In genomic region chr5:66861232-66862035, GRCm38 (mm10) we compare ENCODE assay signal across 8 mouse cellular contexts.
A peak's percentile ranks its signal among the peaks of the same experiment; 100 is the strongest.
DNase-seq lines count a peak whose midpoint lies in the region; ATAC-seq and TF ChIP-seq lines count a peak whose summit lies in the region.

No protein-coding gene starts in this region.

- no peaks in the 10 kb centered on the region for H3K9me3 ChIP-seq in stomach, postnatal 0 days (ENCODE audit: control insufficient read depth, low read length)

- no peak for TF ChIP-seq EP300 in stomach, postnatal 0 days (optimal IDR thresholded peaks at IDR 0.05)

- H3K36me3 ChIP-seq in stomach, postnatal 0 days (ENCODE audit: control insufficient read depth, insufficient read depth, low read length): no peaks in the 10 kb centered on the region

- no peak overlapping the region for H3K27ac ChIP-seq in brown adipose tissue, adult 24 weeks (replicated peaks; ENCODE audit: low read depth, low read length)
- no peak overlapping the region for H3K27ac ChIP-seq in stomach, postnatal 0 days (replicated peaks)

- peak; percentile 19 for DNase-seq in cerebellum, adult 11-12 months
- no peak for DNase-seq in cerebellum, adult 8-10 months
- peak; percentile 40 to 54 for DNase-seq in heart, postnatal 36 days
- DNase-seq in lung, postnatal 4 days: peak; percentile 52 to 63
- DNase-seq in thymus, postnatal 4 days: no peak
- DNase-seq in stomach, postnatal 0 days (ENCODE audit: low spot score): no peak
- DNase-seq in adipocyte (ENCODE audit: low spot score): no peak

- no peaks in the 10 kb centered on the region for H3K27me3 ChIP-seq in stomach, postnatal 0 days (ENCODE audit: control insufficient read depth, insufficient read depth, low read length)

- H3K9ac ChIP-seq in stomach, postnatal 0 days (ENCODE audit: low read length): no peak overlapping the region

- peaks cover 9% of the 10 kb centered on the region for H3K4me1 ChIP-seq in brown adipose tissue, adult 24 weeks (ENCODE audit: control insufficient read depth, insufficient read depth, insufficient read length, low read length)
- no peaks in the 10 kb centered on the region for H3K4me1 ChIP-seq in stomach, postnatal 0 days (replicated peaks; ENCODE audit: control insufficient read depth, insufficient read depth)

- intact Hi-C loops in heart, postnatal 36 days (cut with DNase I): no loop called here

- whole genome bisulfite sequencing in stomach, postnatal 0 days: 51% methylated on average over 17 of the region's 17 CpGs

- ATAC-seq in stomach, postnatal 0 days (ENCODE audit: low FRiP score, low TSS enrichment): no peak

- TF ChIP-seq CTCF in stomach, postnatal 0 days (IDR thresholded peaks at IDR 0.05; ENCODE audit: low read depth): no peak

- peak overlapping the region; percentile 21 for H3K4me3 ChIP-seq in brown adipose tissue, adult 24 weeks (ENCODE audit: insufficient read depth, low read depth, low read length)
- H3K4me3 ChIP-seq in stomach, postnatal 0 days (ENCODE audit: low read depth, low read length): no peak overlapping the region

- H3K4me2 ChIP-seq in stomach, postnatal 0 days (replicated peaks; ENCODE audit: low read depth): no peak overlapping the region

Comparison
In these comparisons a context has a peak if more than half of its experiments do, and no peak if none do; other contexts are left out.
1. DNase-seq: peak in cerebellum, adult 11-12 months (single experiment), heart, postnatal 36 days (2 of 2) and lung, postnatal 4 days (2 of 2); none in cerebellum, adult 8-10 months (single experiment), thymus, postnatal 4 days (single experiment), stomach, postnatal 0 days (single experiment) and adipocyte (single experiment).